Mouse (Mus musculus) CH12.LX (cell line): ENCODE results near the gene Fa2h. TPM values are rescaled to one million over a fixed set of nuclear protein-coding genes. Genes with fewer than 3 reads are reported as not detected.

ENCODE experiments used
- DNase-seq: peaks from one replicate; pipeline ENCODE4 v3.0.0-alpha.2; 2013; ENCODE audit errors: extremely low read depth
- H3K27ac ChIP-seq: 2 replicates; pipeline ENCODE4 v1.5.1; 2012; ENCODE audit warnings: low read depth, mild to moderate bottlenecking, control low read depth, moderate library complexity; ENCODE audit not compliant: insufficient read depth
- H3K27me3 ChIP-seq: replicated peaks from 2 replicates; pipeline ENCODE3; 2012; ENCODE audit warnings: inconsistent platforms
- H3K36me3 ChIP-seq, 2 experiments: replicated peaks in 1 of 2; 2 replicates each; pipeline versions ENCODE3 to v1.6.1; 2012; ENCODE audit warnings: inconsistent platforms in 1 of 2, low read length in 1 of 2, mild to moderate bottlenecking in 1 of 2, mixed read lengths in 1 of 2, moderate library complexity in 1 of 2; ENCODE audit not compliant: control insufficient read depth in 1 of 2, insufficient read depth in 1 of 2
- H3K4me1 ChIP-seq, 2 experiments: 2 replicates each; pipeline ENCODE4 v1.6.1; 2012; ENCODE audit warnings: inconsistent platforms in 1 of 2, moderate library complexity in 1 of 2; ENCODE audit not compliant: insufficient read depth in 2 of 2, control insufficient read depth in 1 of 2
- H3K4me2 ChIP-seq: 2 replicates; pipeline ENCODE4 v1.6.1; 2012; ENCODE audit warnings: low read depth, mild to moderate bottlenecking, control low read depth; ENCODE audit not compliant: poor library complexity, insufficient read depth, severe bottlenecking
- H3K4me3 ChIP-seq, 3 experiments: fragments of 150-350 bp in 1 of 3; sonication (generic) in 1 of 3; replicated peaks in 1 of 3; 2 replicates each; pipeline versions ENCODE3 to v1.5.1; 2011 to 2012; ENCODE audit warnings: low read depth in 2 of 3, low read length in 2 of 3, mild to moderate bottlenecking in 2 of 3, moderate library complexity in 2 of 3, control low read depth in 1 of 3, improper control_type of control experiment in 1 of 3, inconsistent platforms in 1 of 3, mixed read lengths in 1 of 3; ENCODE audit not compliant: poor library complexity in 1 of 3
- H3K79me2 ChIP-seq: replicated peaks from 2 replicates; pipeline ENCODE4 v1.6.1; 2012; ENCODE audit warnings: mild to moderate bottlenecking, moderate library complexity; ENCODE audit not compliant: control insufficient read depth, poor library complexity, insufficient read depth, severe bottlenecking; ENCODE audit errors: extremely low read depth
- H3K9ac ChIP-seq: 2 replicates; pipeline ENCODE4 v1.6.1; 2012; ENCODE audit warnings: low read depth, mild to moderate bottlenecking, control low read depth, moderate library complexity; ENCODE audit not compliant: insufficient read depth
- H3K9me3 ChIP-seq: replicated peaks from 2 replicates; pipeline ENCODE3; 2012; ENCODE audit warnings: low read length, inconsistent platforms, mixed read lengths
- CHD2 ChIP-seq: IDR thresholded peaks from 2 replicates; pipeline ENCODE4 v1.6.1; 2011; ENCODE audit warnings: low read length, improper control_type of control experiment
- CTCF ChIP-seq, 2 experiments: IDR thresholded peaks in 1 of 2; conservative IDR thresholded peaks in 1 of 2; 2 replicates each; pipeline ENCODE4 v1.5.1; 2011 to 2012; ENCODE audit warnings: low read depth in 2 of 2, low read length in 2 of 2, improper control_type of control experiment in 1 of 2, inconsistent platforms in 1 of 2, mild to moderate bottlenecking in 1 of 2, moderate library complexity in 1 of 2
- E2F4 ChIP-seq: IDR thresholded peaks from 2 replicates; pipeline ENCODE4 v1.6.1; 2011; ENCODE audit warnings: low read depth, low read length, improper control_type of control experiment; ENCODE audit not compliant: insufficient replicate concordance
- ELF1 ChIP-seq: IDR thresholded peaks from 2 replicates; pipeline ENCODE4 v1.6.1; 2014; ENCODE audit warnings: low read depth, mild to moderate bottlenecking, inconsistent platforms, low read length, improper control_type of control experiment
- JUN ChIP-seq: IDR thresholded peaks from 2 replicates; pipeline ENCODE4 v1.6.1; 2011; ENCODE audit warnings: low read depth, mild to moderate bottlenecking, low read length, improper control_type of control experiment, moderate library complexity; ENCODE audit not compliant: insufficient read depth
- JUND ChIP-seq: conservative IDR thresholded peaks from 2 replicates; pipeline ENCODE4 v1.6.1; 2011; ENCODE audit warnings: low read depth, low read length, improper control_type of control experiment
- MAX ChIP-seq: IDR thresholded peaks from 2 replicates; pipeline ENCODE4 v1.6.1; 2011; ENCODE audit warnings: low read length, improper control_type of control experiment
- MAZ ChIP-seq: IDR thresholded peaks from 2 replicates; pipeline ENCODE4 v1.6.1; 2012; ENCODE audit warnings: low read depth, mild to moderate bottlenecking, inconsistent platforms, low read length, improper control_type of control experiment, moderate library complexity
- MYC ChIP-seq: IDR thresholded peaks from 2 replicates; pipeline ENCODE4 v1.6.1; 2011; ENCODE audit warnings: low read depth, mild to moderate bottlenecking, improper control_type of control experiment, low read length
- NRF1 ChIP-seq: IDR thresholded peaks from 2 replicates; pipeline ENCODE4 v1.6.1; 2014; ENCODE audit warnings: low read depth, mild to moderate bottlenecking, inconsistent platforms, low read length, improper control_type of control experiment, moderate library complexity
- POLR2A ChIP-seq: IDR thresholded peaks from 2 replicates; pipeline ENCODE4 v1.6.1; 2011; ENCODE audit warnings: low read depth, mild to moderate bottlenecking, improper control_type of control experiment, low read length
- ZC3H11A ChIP-seq: IDR thresholded peaks from 2 replicates; pipeline ENCODE4 v1.6.1; 2012; ENCODE audit warnings: low read depth, mild to moderate bottlenecking, inconsistent platforms, low read length, improper control_type of control experiment
- dilution Hi-C: fragments of 300-500 bp; cut with MboI; formaldehyde crosslinking; loops from 2 replicates; pipeline ENCODE4 v1.14.3; 2020; ENCODE audit warnings: low sequenced_read_pairs; ENCODE audit not compliant: extremely low pct_unique_long_range_greater_than_20kb, extremely low pct_ligation_motif_present
- in situ Hi-C: fragments of 300-500 bp; cut with MboI; formaldehyde crosslinking; loops from 3 replicates; pipeline ENCODE4 v1.14.3; 2019; ENCODE audit warnings: low sequenced_read_pairs, low pct_ligation_motif_present, low pct_unique_long_range_greater_than_20kb, mixed read lengths
- polyA plus RNA-seq: library from polyadenylated mRNA; unstranded; fragments of >175 nt; gene quantifications from 2 replicates; pipeline ENCODE4 v1.2.1, GENCODE M21; 2012; ENCODE audit warnings: low read depth; ENCODE audit not compliant: insufficient read length
- total RNA-seq, 2 experiments: library from RNA; depleted of rRNA; stranded (reverse); fragments of 300-350 nt in 1 of 2; fragments of >200 nt in 1 of 2; gene quantifications; 2 replicates each; pipeline ENCODE4 v1.2.3; 2012 to 2014

The Fa2h gene
- total and polyA plus RNA-seq, 3 experiments: 0.08 TPM; not detected in 2

DNA sequence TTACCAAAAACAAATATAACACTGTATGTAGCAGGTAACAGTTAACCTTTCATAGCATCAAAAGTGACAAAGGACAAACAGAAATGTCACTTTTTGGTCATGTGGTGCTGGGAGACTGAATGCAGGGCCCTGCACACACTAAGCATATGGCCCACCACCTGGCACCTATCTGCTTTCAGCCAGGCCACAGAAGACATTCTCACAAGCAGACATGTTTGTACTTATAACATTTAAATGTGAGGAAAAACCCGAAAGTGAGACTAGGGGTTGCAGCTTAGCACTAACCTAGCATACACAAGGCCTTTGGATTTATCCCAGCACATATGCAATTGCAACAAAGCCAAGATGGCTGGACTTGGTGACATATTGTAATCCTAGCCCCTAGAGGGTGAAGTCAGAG is 95.6 kb downstream of the Fa2h start:
- peaks cover 59% of the 10 kb centered on the region for H3K79me2 ChIP-seq
- peak overlapping the region; percentile 9; the same call in 1 of the 2 replicates for H3K9ac ChIP-seq
- H3K9me3 ChIP-seq: no peaks in the 10 kb centered on the region
- dilution Hi-C loops: no loop called here
- TF ChIP-seq CHD2 (no peak), JUND (no peak), MYC (no peak), E2F4 (no peak), ELF1 (no peak), MAX (no peak), POLR2A (no peak), ZC3H11A (no peak), MAZ (no peak), JUN (no peak), CTCF (conservative IDR thresholded peaks at IDR 0.05 in 1 of 2, IDR thresholded peaks at IDR 0.05 in 1 of 2; ENCODE audit: low read depth in 2 of 2, low read length in 2 of 2) (no peak), NRF1 (no peak)
- H3K36me3 ChIP-seq: peaks cover 33 to 36% of the 10 kb centered on the region in 2 experiments
- in situ Hi-C loops: loop anchor here (25.0 kb wide), 1 partner anchor 461 kb away; the partner anchor contains the start of genes Cog4 and Sf3b3
- no peak for DNase-seq
- peak overlapping the region; percentile 65 for H3K4me2 ChIP-seq
- no peak overlapping the region for H3K27ac ChIP-seq
- H3K27me3 ChIP-seq: no peaks in the 10 kb centered on the region
- no peak overlapping the region for H3K4me3 ChIP-seq
- H3K4me1 ChIP-seq: peaks cover 4 to 21% of the 10 kb centered on the region in 2 experiments; a peak in 3 of 4 replicates

Other genes with a start within 250 kb of the Fa2h start
- gene Glg1, start 134.6 kb downstream of the Fa2h start, total RNA-seq (2012; rRNA removed): 19.3 and 21.6 TPM in 2 replicates
- gene Glg1, start 134.6 kb downstream of the Fa2h start, total RNA-seq (2014; rRNA removed): 13.6 and 13.8 TPM in 2 replicates
- 32.2 and 32.4 TPM in 2 replicates for gene Glg1, start 134.6 kb downstream of the Fa2h start, polyA plus RNA-seq
- 53.1 and 63.2 TPM in 2 replicates for gene Rfwd3, start 93.6 kb downstream of the Fa2h start, total RNA-seq (2012; rRNA removed)
- gene Rfwd3, start 93.6 kb downstream of the Fa2h start, total RNA-seq (2014; rRNA removed): 63.6 and 68.3 TPM in 2 replicates
- 56.7 and 64.5 TPM in 2 replicates for gene Rfwd3, start 93.6 kb downstream of the Fa2h start, polyA plus RNA-seq
- 7.9 and 9.2 TPM in 2 replicates for gene Mlkl, start 55.6 kb downstream of the Fa2h start, total RNA-seq (2012; rRNA removed)
- 0.42 and 0.72 TPM in 2 replicates for gene Mlkl, start 55.6 kb downstream of the Fa2h start, total RNA-seq (2014; rRNA removed)
- 1.4 and 1.5 TPM in 2 replicates for gene Mlkl, start 55.6 kb downstream of the Fa2h start, polyA plus RNA-seq
- gene Wdr59, start 128.3 kb upstream of the Fa2h start, total RNA-seq (2012; rRNA removed): 5.6 and 6.2 TPM in 2 replicates
- gene Wdr59, start 128.3 kb upstream of the Fa2h start, total RNA-seq (2014; rRNA removed): 6.8 and 8.1 TPM in 2 replicates
- 15.6 TPM in 2 replicates for gene Wdr59, start 128.3 kb upstream of the Fa2h start, polyA plus RNA-seq
- gene Znrf1, start 142.3 kb upstream of the Fa2h start, total RNA-seq (2012; rRNA removed): 9.3 and 10.7 TPM in 2 replicates
- gene Znrf1, start 142.3 kb upstream of the Fa2h start, total RNA-seq (2014; rRNA removed): 9.5 and 11.6 TPM in 2 replicates
- 21.2 and 25.3 TPM in 2 replicates for gene Znrf1, start 142.3 kb upstream of the Fa2h start, polyA plus RNA-seq
- 0.08 TPM in 1 of 2 replicates, not detected in the other for gene Ldhd, start 236.6 kb upstream of the Fa2h start, total RNA-seq (2012; rRNA removed)
- not detected in 2 replicates for gene Ldhd, start 236.6 kb upstream of the Fa2h start, total RNA-seq (2014; rRNA removed)
- gene Ldhd, start 236.6 kb upstream of the Fa2h start, polyA plus RNA-seq: not detected in 2 replicates
- gene Zfp1, start 249.6 kb upstream of the Fa2h start, total RNA-seq (2012; rRNA removed): 8.0 and 9.2 TPM in 2 replicates
- 14.9 and 16.7 TPM in 2 replicates for gene Zfp1, start 249.6 kb upstream of the Fa2h start, total RNA-seq (2014; rRNA removed)
- gene Zfp1, start 249.6 kb upstream of the Fa2h start, polyA plus RNA-seq: 14.5 and 15.4 TPM in 2 replicates